Mouse (Mus musculus): ENCODE data around the gene Upk3bl. TPM values are rescaled to one million over a fixed set of nuclear protein-coding genes. Genes with fewer than 3 reads are reported as not detected.
A peak's percentile ranks its signal among the peaks of the same experiment; 100 is the strongest.

Upk3bl gene
- polyA plus RNA-seq, 1 experiment from 2014 or later = 6.1 TPM

DNA sequence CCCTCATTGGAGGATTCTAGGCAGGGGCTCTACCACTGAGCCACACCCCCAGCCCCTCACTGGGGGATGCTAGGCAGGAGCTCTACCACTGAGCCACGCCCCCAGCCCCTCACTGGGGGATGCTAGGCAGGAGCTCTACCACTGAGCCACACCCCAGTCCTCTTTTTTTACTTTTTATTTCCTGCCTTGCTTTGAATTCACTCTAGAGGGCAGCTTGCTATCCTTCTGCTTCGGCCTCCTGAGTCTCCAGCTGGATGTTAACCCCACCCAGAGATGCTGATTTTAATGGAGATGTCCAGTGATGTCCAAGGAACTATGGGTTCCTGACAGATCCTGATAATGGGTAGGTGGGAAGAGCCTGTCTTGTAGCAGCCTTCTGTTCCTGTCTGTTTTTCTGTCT lies 15.1 kb downstream of the Upk3bl start:
- DNase-seq (ENCODE audit: low spot score) (no peak), ATAC-seq (replicated peaks; ENCODE audit: low FRiP score, low read depth) (no peak)
- no peak for TF ChIP-seq CTCF (IDR thresholded peaks at IDR 0.05; ENCODE audit: low read depth)
- Histone ChIP-seq H3K4me2 (ENCODE audit: low read length) (no peak overlapping the region), H3K9me3 (replicated peaks; ENCODE audit: low read length) (no peaks in the 10 kb centered on the region), H3K36me3 (ENCODE audit: insufficient read depth, low read length) (no peaks in the 10 kb centered on the region), H3K27me3 (ENCODE audit: insufficient read depth, low read length) (no peaks in the 10 kb centered on the region), H3K4me3 (replicated peaks; ENCODE audit: low read depth, low read length) (no peak overlapping the region), H3K27ac (no peak overlapping the region), H3K9ac (ENCODE audit: low read depth, low read length) (no peak overlapping the region), H3K4me1 (replicated peaks; ENCODE audit: insufficient read depth, low read length) (no peaks in the 10 kb centered on the region)
- 71% methylated on average over 2 of the region's 2 CpGs for WGBS

DNA sequence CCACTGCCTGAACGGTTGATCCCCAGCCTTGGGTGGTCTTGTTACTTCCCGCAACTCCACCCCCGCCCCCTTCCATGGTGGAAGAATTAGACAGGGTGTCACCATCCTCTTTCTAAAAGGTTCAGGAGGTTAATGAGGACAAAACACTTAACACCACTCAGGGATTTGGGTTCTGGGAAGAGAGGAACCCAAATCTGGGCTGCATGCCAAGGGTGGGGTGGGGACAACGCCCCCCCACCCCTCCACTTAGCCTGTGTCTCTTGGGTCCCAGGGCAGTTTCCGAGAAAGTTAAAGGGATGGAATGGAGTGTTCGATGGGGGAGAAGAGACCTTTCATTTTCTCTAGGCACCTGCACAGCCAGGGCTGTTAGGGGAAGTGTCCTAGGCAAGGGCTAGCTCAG lies 18.8 kb downstream of the Upk3bl start:
- Histone ChIP-seq H3K9ac (ENCODE audit: low read depth, low read length) (no peak overlapping the region), H3K4me2 (ENCODE audit: low read length) (no peak overlapping the region), H3K27me3 (ENCODE audit: insufficient read depth, low read length) (no peaks in the 10 kb centered on the region), H3K4me3 (replicated peaks; ENCODE audit: low read depth, low read length) (no peak overlapping the region), H3K9me3 (replicated peaks; ENCODE audit: low read length) (no peaks in the 10 kb centered on the region), H3K4me1 (replicated peaks; ENCODE audit: insufficient read depth, low read length) (no peaks in the 10 kb centered on the region; the same call in none of the 2 replicates), H3K36me3 (ENCODE audit: insufficient read depth, low read length) (no peaks in the 10 kb centered on the region), H3K27ac (no peak overlapping the region)
- no peak for ATAC-seq (replicated peaks; ENCODE audit: low FRiP score, low read depth)
- TF ChIP-seq CTCF (IDR thresholded peaks at IDR 0.05; ENCODE audit: low read depth) = no peak
- DNase-seq (ENCODE audit: low spot score) = no peak
- WGBS = 34% methylated on average over 6 of the region's 6 CpGs

DNA sequence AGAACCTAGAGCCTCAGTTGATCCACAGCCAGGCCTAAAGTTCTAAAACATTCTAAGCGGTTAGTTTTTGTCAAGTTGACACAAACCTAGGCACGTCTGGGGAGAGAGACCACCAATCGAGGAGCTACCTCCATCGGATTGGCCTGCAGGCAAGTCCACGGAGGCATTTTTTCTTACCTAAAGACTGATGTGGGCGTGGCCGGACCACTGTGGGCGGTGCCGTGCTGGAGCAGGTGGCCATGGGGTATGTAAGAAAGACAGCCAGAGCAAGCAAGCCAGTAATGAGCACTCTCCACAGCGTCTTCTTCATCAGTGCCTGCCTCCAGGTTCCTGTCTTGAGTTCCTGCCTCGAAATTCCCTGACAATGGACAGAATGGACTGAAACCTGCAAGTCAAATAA lies 19.2 kb downstream of the Upk3bl start:
- Histone ChIP-seq H3K27ac (no peak overlapping the region), H3K27me3 (ENCODE audit: insufficient read depth, low read length) (no peaks in the 10 kb centered on the region), H3K4me1 (replicated peaks; ENCODE audit: insufficient read depth, low read length) (no peaks in the 10 kb centered on the region; the same call in none of the 2 replicates), H3K9me3 (replicated peaks; ENCODE audit: low read length) (no peaks in the 10 kb centered on the region), H3K4me3 (replicated peaks; ENCODE audit: low read depth, low read length) (no peak overlapping the region), H3K9ac (ENCODE audit: low read depth, low read length) (no peak overlapping the region), H3K36me3 (ENCODE audit: insufficient read depth, low read length) (no peaks in the 10 kb centered on the region), H3K4me2 (ENCODE audit: low read length) (no peak overlapping the region)
- TF ChIP-seq CTCF (IDR thresholded peaks at IDR 0.05; ENCODE audit: low read depth) = no peak
- no peak for ATAC-seq (replicated peaks; ENCODE audit: low FRiP score, low read depth)
- DNase-seq (ENCODE audit: low spot score) = no peak
- WGBS = 78% methylated on average over 11 of the region's 11 CpGs

DNA sequence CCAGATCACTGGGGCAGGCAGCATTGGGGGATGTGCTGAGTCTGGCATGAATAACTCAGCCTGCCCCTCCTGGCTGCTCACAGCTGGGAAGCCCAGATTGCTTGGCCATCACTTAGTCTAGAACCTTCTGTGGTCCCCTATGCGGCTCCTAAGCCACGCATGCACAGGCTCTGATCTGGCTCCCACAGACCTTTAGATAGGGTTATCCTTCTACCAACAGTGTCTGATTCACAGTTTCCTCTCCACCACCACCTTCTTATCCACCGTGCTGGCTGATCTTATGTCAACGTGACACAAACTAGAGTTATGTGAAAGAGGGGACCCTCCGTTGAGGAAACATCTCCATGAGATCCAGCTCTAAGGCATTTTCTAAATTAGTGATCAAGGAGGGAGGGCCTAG lies 20.8 kb downstream of the Upk3bl start:
- H3K9me3 ChIP-seq (replicated peaks; ENCODE audit: low read length) = no peaks in the 10 kb centered on the region
- no peaks in the 10 kb centered on the region for H3K36me3 ChIP-seq (ENCODE audit: insufficient read depth, low read length)
- H3K27ac ChIP-seq = no peak overlapping the region
- ATAC-seq (replicated peaks; ENCODE audit: low FRiP score, low read depth) (no peak), DNase-seq (ENCODE audit: low spot score) (no peak)
- no peak overlapping the region for H3K4me2 ChIP-seq (ENCODE audit: low read length)
- no peak overlapping the region for H3K4me3 ChIP-seq (replicated peaks; ENCODE audit: low read depth, low read length)
- no peak overlapping the region for H3K9ac ChIP-seq (ENCODE audit: low read depth, low read length)
- 96% methylated on average over 5 of the region's 5 CpGs for WGBS
- no peaks in the 10 kb centered on the region; the same call in none of the 2 replicates for H3K4me1 ChIP-seq (replicated peaks; ENCODE audit: insufficient read depth, low read length)
- TF ChIP-seq CTCF (IDR thresholded peaks at IDR 0.05; ENCODE audit: low read depth) = no peak
- no peaks in the 10 kb centered on the region for H3K27me3 ChIP-seq (ENCODE audit: insufficient read depth, low read length)

DNA sequence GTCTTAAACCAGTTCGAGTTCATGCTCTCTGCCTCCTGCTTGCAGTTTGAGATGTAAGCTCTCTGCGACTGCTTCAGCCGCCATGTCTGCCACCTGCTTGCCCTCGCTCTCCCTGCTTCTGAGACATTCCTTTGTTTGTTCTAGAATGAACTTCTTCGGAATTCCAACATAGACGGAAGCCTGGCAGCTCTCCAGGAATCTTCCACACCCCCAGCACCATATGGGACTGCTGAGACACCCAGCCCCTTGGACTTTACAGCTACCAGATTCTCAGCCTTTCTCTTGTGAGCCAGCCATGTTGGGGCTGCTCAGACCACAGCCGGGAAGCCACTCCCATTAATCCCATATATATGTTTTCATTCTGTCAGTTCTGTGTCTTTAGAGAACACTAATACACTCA lies 22.0 kb downstream of the Upk3bl start:
- peak overlapping the region; percentile 72 for H3K27ac ChIP-seq
- H3K9ac ChIP-seq (ENCODE audit: low read depth, low read length) = no peak overlapping the region
- WGBS = 33% methylated on average over 7 of the region's 7 CpGs
- no peaks in the 10 kb centered on the region for H3K9me3 ChIP-seq (replicated peaks; ENCODE audit: low read length)
- ATAC-seq (replicated peaks; ENCODE audit: low FRiP score, low read depth) = no peak; the same call in 1 of the 2 replicates
- H3K36me3 ChIP-seq (ENCODE audit: insufficient read depth, low read length) = no peaks in the 10 kb centered on the region
- H3K4me3 ChIP-seq (replicated peaks; ENCODE audit: low read depth, low read length) = no peak overlapping the region
- no peaks in the 10 kb centered on the region for H3K27me3 ChIP-seq (ENCODE audit: insufficient read depth, low read length)
- TF ChIP-seq CTCF (IDR thresholded peaks at IDR 0.05; ENCODE audit: low read depth) = no peak
- H3K4me1 ChIP-seq (replicated peaks; ENCODE audit: insufficient read depth, low read length) = no peaks in the 10 kb centered on the region; the same call in none of the 2 replicates
- H3K4me2 ChIP-seq (ENCODE audit: low read length) = peak overlapping the region; percentile 16; the same call in 1 of the 2 replicates
- DNase-seq (ENCODE audit: low spot score) = peak; percentile 63

DNA sequence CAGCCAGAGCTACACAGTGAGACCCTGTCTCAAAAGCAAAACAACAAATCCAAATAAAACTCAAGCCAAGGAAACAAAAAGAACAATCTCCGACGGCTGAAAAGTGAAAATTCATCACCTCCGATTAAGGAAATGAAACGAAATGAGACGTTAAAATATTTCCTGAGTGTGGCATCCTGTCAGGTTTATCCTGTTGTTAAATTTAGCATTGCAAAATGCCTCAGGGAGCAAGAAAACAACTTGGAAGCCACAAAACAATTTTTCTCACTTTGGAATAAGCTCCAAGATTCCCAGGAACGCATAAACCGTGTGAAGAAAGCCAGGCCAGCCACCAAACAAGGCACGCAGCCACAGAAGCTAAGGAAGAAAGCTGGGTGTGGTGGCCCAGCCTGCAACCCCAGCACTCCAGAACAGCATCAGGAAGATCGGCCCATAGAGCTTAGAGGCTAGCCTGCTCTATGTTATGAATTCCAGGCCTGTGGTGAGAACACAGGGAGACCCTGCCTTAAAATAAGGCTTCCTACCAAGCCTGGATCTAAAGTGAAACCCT lies 22.8 kb downstream of the Upk3bl start:
- Histone ChIP-seq H3K9me3 (replicated peaks; ENCODE audit: low read length) (no peaks in the 10 kb centered on the region), H3K4me3 (replicated peaks; ENCODE audit: low read depth, low read length) (no peak overlapping the region), H3K27me3 (ENCODE audit: insufficient read depth, low read length) (no peaks in the 10 kb centered on the region), H3K9ac (ENCODE audit: low read depth, low read length) (no peak overlapping the region), H3K36me3 (ENCODE audit: insufficient read depth, low read length) (no peaks in the 10 kb centered on the region), H3K27ac (peak overlapping the region; percentile 72), H3K4me2 (ENCODE audit: low read length) (no peak overlapping the region), H3K4me1 (replicated peaks; ENCODE audit: insufficient read depth, low read length) (no peaks in the 10 kb centered on the region; the same call in none of the 2 replicates)
- ATAC-seq (replicated peaks; ENCODE audit: low FRiP score, low read depth) (no peak), DNase-seq (ENCODE audit: low spot score) (peak; percentile 41)
- WGBS = 61% methylated on average over 9 of the region's 9 CpGs
- no peak for TF ChIP-seq CTCF (IDR thresholded peaks at IDR 0.05; ENCODE audit: low read depth)

DNA sequence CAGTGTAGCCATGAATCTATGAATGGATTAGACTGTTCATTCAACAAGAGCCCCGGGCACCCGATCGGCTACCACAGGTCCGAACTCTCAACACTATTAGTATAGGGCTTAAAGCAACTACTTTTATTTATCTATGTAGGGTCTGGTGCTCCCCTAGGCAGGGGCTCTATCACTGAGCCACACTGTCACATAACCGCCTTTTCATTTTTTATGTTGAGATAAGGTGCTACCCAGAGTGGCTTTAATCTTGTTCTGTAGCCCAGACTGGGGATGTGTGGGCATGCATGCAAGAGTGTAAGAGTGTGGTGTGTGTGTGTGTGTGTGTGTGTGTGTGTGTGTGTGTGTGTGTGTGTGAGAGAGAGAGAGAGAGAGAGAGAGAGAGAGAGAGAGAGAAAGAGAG lies 23.8 kb downstream of the Upk3bl start:
- no peak for TF ChIP-seq CTCF (IDR thresholded peaks at IDR 0.05; ENCODE audit: low read depth)
- H3K4me2 ChIP-seq (ENCODE audit: low read length) = no peak overlapping the region
- 95% methylated on average over 5 of the region's 5 CpGs for WGBS

More for the DNA sequence above, 23.8 kb downstream of the Upk3bl start:
- DNase-seq (ENCODE audit: low spot score) (no peak), ATAC-seq (replicated peaks; ENCODE audit: low FRiP score, low read depth) (no peak)
- Histone ChIP-seq H3K27ac (no peak overlapping the region), H3K4me3 (replicated peaks; ENCODE audit: low read depth, low read length) (no peak overlapping the region), H3K9me3 (replicated peaks; ENCODE audit: low read length) (no peaks in the 10 kb centered on the region), H3K4me1 (replicated peaks; ENCODE audit: insufficient read depth, low read length) (no peaks in the 10 kb centered on the region; the same call in none of the 2 replicates), H3K9ac (ENCODE audit: low read depth, low read length) (no peak overlapping the region), H3K36me3 (ENCODE audit: insufficient read depth, low read length) (no peaks in the 10 kb centered on the region), H3K27me3 (ENCODE audit: insufficient read depth, low read length) (no peaks in the 10 kb centered on the region)
